Mouse (Mus musculus) spleen, adult 2 months (tissue): Measurements from ENCODE around the gene Xrcc4.
"Not testable (repeated sequence)": the region's sequence is repeated elsewhere in the genome, so short reads cannot be mapped to it uniquely, and the experiment has no call there.

ENCODE experiments used
- CTCF ChIP-seq: fragments of 200-500 bp; IDR thresholded peaks from 2 replicates; pipeline ENCODE4 v1.5.1; 2011; ENCODE audit warnings: mild to moderate bottlenecking, inconsistent platforms; ENCODE audit not compliant: insufficient read depth, insufficient read length, insufficient replicate concordance; ENCODE audit errors: extremely low read depth
- POLR2A ChIP-seq: fragments of 200-500 bp; IDR thresholded peaks from 2 replicates; pipeline ENCODE4 v1.6.1; 2011; ENCODE audit warnings: low read depth, low read length, inconsistent platforms

DNA sequence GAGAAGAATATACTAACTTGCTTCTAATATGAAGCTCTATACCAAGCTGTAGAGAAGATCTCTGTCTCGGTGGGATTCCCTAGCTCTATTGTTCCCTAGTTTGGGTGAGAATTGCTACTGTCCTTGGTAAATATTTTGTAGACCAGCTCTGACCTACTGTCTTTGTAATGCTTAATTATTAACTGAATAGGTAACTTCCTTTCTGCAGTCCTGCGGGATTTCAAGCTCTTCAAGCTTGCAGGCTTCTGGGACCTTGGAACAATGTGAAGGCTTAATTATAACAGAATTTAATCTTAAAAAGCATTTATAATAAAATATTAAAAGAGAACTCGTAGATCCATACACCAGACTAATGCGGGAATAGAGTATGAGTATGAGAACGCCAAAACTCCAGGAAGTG, 19.3 kb upstream of the Xrcc4 start:
- TF ChIP-seq POLR2A, CTCF: not testable (repeated sequence)
